Mouse (Mus musculus): ENCODE measurements around the gene Slfn3.

DNA sequence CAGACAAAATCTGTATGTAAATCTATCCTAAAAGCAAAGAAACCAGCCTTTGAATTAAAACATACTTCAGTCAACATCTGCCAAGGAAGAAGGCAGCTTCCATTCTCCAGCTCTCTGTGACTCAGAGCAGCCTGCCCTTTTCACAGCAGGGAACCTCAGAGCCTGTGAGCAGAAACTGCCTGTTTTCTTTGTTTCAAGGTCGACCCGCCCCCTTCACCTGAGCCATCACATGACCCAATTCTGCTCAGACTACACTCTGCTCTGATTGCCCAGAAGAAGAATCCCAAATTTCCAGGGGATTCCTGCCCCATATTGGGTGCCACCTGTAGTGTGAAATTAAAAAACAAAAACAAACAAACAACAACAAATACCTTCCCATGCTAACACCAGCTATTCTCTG, 48.7 kb downstream of the Slfn3 start:
- TF ChIP-seq CTCF (IDR thresholded peaks at IDR 0.05; ENCODE audit: extremely low read depth, insufficient read length, insufficient replicate concordance, low read depth, low read length) (no peak), POLR2A (IDR thresholded peaks at IDR 0.05; ENCODE audit: low read depth, low read length) (no peak)

All from small intestine, adult 2 months (tissue).